ENCODE assay signal across 8 mouse cellular contexts in genomic region chr12:112411612-112412350, GRCm38 (mm10).
DNase-seq lines count a peak whose midpoint lies in the region; ATAC-seq and TF ChIP-seq lines count a peak whose summit lies in the region.

No protein-coding gene starts in this region.

- H3K27me3 ChIP-seq in liver, postnatal 0 days (ENCODE audit: insufficient read depth, low read length): no peaks in the 10 kb centered on the region
- H3K27me3 ChIP-seq in liver, embryonic 11.5 days (replicated peaks; ENCODE audit: control insufficient read depth, insufficient read depth, low read length): no peaks in the 10 kb centered on the region; the same call in 1 of the 2 replicates
- H3K27me3 ChIP-seq in embryonic facial prominence, embryonic 11.5 days (ENCODE audit: control insufficient read depth, insufficient read depth, low read length): no peaks in the 10 kb centered on the region
- peaks cover 3% of the 10 kb centered on the region; the same call in 1 of the 2 replicates for H3K27me3 ChIP-seq in midbrain, embryonic 15.5 days (replicated peaks)

- no peak for ATAC-seq in liver, postnatal 0 days
- no peak for ATAC-seq in liver, embryonic 11.5 days (replicated peaks; ENCODE audit: low FRiP score)
- ATAC-seq in embryonic facial prominence, embryonic 11.5 days (replicated peaks; ENCODE audit: insufficient number of reproducible peaks, low FRiP score, low TSS enrichment, low read depth): 0 out of 2 replicates have a peak, but pooled peaks have one; percentile 56
- ATAC-seq in midbrain, embryonic 15.5 days (replicated peaks): 0 out of 2 replicates have a peak, but pooled peaks have one; percentile 52
- no peak; the same call in 1 of the 2 replicates for ATAC-seq in megakaryocyte, adult 5-6 weeks (ENCODE audit: poor library complexity, severe bottlenecking)

- no peak overlapping the region for H3K4me3 ChIP-seq in liver, postnatal 0 days (ENCODE audit: low read depth, low read length)
- H3K4me3 ChIP-seq in liver, embryonic 11.5 days (ENCODE audit: low read depth, low read length): no peak overlapping the region
- no peak overlapping the region for H3K4me3 ChIP-seq in embryonic facial prominence, embryonic 11.5 days (ENCODE audit: low read depth, low read length)
- no peak overlapping the region for H3K4me3 ChIP-seq in midbrain, embryonic 15.5 days

- TF ChIP-seq CTCF in liver, postnatal 0 days (IDR thresholded peaks at IDR 0.05; ENCODE audit: low read depth): peak; percentile 67

- no peaks in the 10 kb centered on the region for H3K9me3 ChIP-seq in liver, postnatal 0 days (ENCODE audit: low read length)
- H3K9me3 ChIP-seq in liver, embryonic 11.5 days (ENCODE audit: control insufficient read depth, low read length): no peaks in the 10 kb centered on the region
- no peaks in the 10 kb centered on the region for H3K9me3 ChIP-seq in embryonic facial prominence, embryonic 11.5 days (replicated peaks; ENCODE audit: control insufficient read depth, low read length)
- no peaks in the 10 kb centered on the region for H3K9me3 ChIP-seq in midbrain, embryonic 15.5 days

- no peak overlapping the region for H3K9ac ChIP-seq in liver, postnatal 0 days (replicated peaks)
- H3K9ac ChIP-seq in liver, embryonic 11.5 days (ENCODE audit: low read depth, low read length): no peak overlapping the region
- no peak overlapping the region for H3K9ac ChIP-seq in embryonic facial prominence, embryonic 11.5 days (replicated peaks; ENCODE audit: low read length)
- H3K9ac ChIP-seq in midbrain, embryonic 15.5 days: no peak overlapping the region

- H3K4me1 ChIP-seq in liver, postnatal 0 days (ENCODE audit: insufficient read depth): no peaks in the 10 kb centered on the region
- no peaks in the 10 kb centered on the region; the same call in 1 of the 2 replicates for H3K4me1 ChIP-seq in liver, embryonic 11.5 days (replicated peaks; ENCODE audit: control insufficient read depth, insufficient read depth, low read length)
- no peaks in the 10 kb centered on the region; the same call in 1 of the 2 replicates for H3K4me1 ChIP-seq in embryonic facial prominence, embryonic 11.5 days (ENCODE audit: control insufficient read depth, insufficient read depth, low read length)
- peaks cover 25% of the 10 kb centered on the region for H3K4me1 ChIP-seq in midbrain, embryonic 15.5 days

- DNase-seq in cerebellum, adult 9-10 months: peak; percentile 26
- no peak for DNase-seq in cerebellum, adult 8-10 months
- DNase-seq in liver, postnatal 0 days: no peak
- no peak for DNase-seq in liver, embryonic 11.5 days (ENCODE audit: low spot score)
- peak; percentile 40 for DNase-seq in embryonic facial prominence, embryonic 11.5 days (ENCODE audit: low spot score)
- no peak for DNase-seq in left cerebral cortex, adult 18-20 months (ENCODE audit: low spot score in 2 of 2)

- 27% methylated on average over 13 of the region's 13 CpGs for WGBS in liver, postnatal 0 days (ENCODE audit: insufficient replicate concordance)
- WGBS in liver, embryonic 11.5 days: 19% methylated on average over 13 of the region's 13 CpGs
- WGBS in embryonic facial prominence, embryonic 11.5 days: 11% methylated on average over 13 of the region's 13 CpGs
- WGBS in midbrain, embryonic 15.5 days: 9% methylated on average over 13 of the region's 13 CpGs

- TF ChIP-seq EP300 in liver, postnatal 0 days (IDR thresholded peaks at IDR 0.05; ENCODE audit: low read depth): no peak

- no peaks in the 10 kb centered on the region for H3K36me3 ChIP-seq in liver, postnatal 0 days (replicated peaks; ENCODE audit: insufficient read depth, low read length)
- H3K36me3 ChIP-seq in liver, embryonic 11.5 days (ENCODE audit: control insufficient read depth, insufficient read depth, low read length): no peaks in the 10 kb centered on the region
- no peaks in the 10 kb centered on the region for H3K36me3 ChIP-seq in embryonic facial prominence, embryonic 11.5 days (replicated peaks; ENCODE audit: control insufficient read depth, insufficient read depth, low read depth, low read length)
- no peaks in the 10 kb centered on the region for H3K36me3 ChIP-seq in midbrain, embryonic 15.5 days (replicated peaks)

- no peak overlapping the region for H3K27ac ChIP-seq in liver, postnatal 0 days (ENCODE audit: low read depth)
- H3K27ac ChIP-seq in liver, embryonic 11.5 days (ENCODE audit: low read depth, low read length): no peak overlapping the region
- H3K27ac ChIP-seq in embryonic facial prominence, embryonic 11.5 days (replicated peaks; ENCODE audit: low read depth, low read length): no peak overlapping the region
- peak overlapping the region; percentile 21; the same call in 1 of the 2 replicates for H3K27ac ChIP-seq in midbrain, embryonic 15.5 days

- no peak overlapping the region for H3K4me2 ChIP-seq in liver, postnatal 0 days (ENCODE audit: low read depth, low read length)
- no peak overlapping the region for H3K4me2 ChIP-seq in liver, embryonic 11.5 days
- no peak overlapping the region; the same call in 1 of the 2 replicates for H3K4me2 ChIP-seq in embryonic facial prominence, embryonic 11.5 days (ENCODE audit: low read depth, low read length)
- H3K4me2 ChIP-seq in midbrain, embryonic 15.5 days: no peak overlapping the region

Comparison
In these comparisons a context has a peak if more than half of its experiments do, and no peak if none do; other contexts are left out.
1. DNase-seq: peak in cerebellum, adult 9-10 months (single experiment) and embryonic facial prominence, embryonic 11.5 days (single experiment); none in cerebellum, adult 8-10 months (single experiment), liver, postnatal 0 days (single experiment), liver, embryonic 11.5 days (single experiment) and left cerebral cortex, adult 18-20 months (0 of 2).
2. ATAC-seq: peak in embryonic facial prominence, embryonic 11.5 days (single experiment) and midbrain, embryonic 15.5 days (single experiment); none in liver, postnatal 0 days (single experiment), liver, embryonic 11.5 days (single experiment) and megakaryocyte, adult 5-6 weeks (single experiment).